Mouse (Mus musculus): ENCODE measurements around the gene Zyg11a. TPM values are rescaled to one million over a fixed set of nuclear protein-coding genes. Genes with fewer than 3 reads are reported as not detected.

The Zyg11a gene
- not detected for polyA plus RNA-seq (2017; shearing (Covaris generic))

DNA sequence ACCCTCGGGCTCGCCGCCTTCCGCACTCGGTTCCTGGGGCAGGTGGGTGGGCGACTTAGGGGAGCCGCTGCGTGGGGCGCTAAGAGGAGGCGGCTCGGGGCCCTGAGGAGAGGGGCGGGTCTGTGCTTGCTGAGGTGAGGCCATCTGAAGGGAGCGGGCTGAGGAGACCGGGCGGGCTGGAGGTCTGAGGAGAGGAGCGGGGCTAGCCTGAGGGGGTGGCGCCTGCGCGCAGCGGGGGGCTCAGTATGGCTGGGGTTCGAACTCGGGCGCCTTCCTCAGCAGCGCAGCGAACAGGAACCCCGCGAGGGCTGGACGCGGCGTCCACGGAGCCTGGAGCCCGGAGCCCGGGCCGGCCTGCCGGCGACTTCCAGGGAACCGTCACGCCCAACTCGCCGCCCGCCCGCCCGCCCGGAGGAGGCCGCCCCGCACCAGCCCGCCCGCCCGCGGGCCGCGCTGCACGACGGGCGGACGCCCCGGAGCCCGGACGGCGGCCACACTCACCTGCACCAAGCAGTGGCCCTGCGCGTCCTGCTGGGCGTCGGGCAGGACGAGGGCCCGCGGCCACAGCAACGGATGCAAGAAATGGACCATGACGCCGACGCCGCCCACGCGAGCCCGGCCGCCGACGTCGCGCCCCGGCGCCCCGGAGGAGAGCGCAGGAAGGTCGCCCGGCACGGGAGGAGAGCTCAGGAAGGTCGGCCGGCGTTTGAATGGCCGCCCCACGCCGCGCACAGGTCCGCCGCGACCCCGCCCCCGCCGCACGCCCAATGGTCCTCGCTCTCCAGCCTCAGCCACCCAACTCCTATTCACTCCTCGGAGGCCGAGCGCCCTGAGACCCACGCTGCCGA is at the start of gene Zyg11a:
TSS of gene Zyg11a (minus strand) at position 717 of the 848 bp plus-strand sequence.

DNA sequence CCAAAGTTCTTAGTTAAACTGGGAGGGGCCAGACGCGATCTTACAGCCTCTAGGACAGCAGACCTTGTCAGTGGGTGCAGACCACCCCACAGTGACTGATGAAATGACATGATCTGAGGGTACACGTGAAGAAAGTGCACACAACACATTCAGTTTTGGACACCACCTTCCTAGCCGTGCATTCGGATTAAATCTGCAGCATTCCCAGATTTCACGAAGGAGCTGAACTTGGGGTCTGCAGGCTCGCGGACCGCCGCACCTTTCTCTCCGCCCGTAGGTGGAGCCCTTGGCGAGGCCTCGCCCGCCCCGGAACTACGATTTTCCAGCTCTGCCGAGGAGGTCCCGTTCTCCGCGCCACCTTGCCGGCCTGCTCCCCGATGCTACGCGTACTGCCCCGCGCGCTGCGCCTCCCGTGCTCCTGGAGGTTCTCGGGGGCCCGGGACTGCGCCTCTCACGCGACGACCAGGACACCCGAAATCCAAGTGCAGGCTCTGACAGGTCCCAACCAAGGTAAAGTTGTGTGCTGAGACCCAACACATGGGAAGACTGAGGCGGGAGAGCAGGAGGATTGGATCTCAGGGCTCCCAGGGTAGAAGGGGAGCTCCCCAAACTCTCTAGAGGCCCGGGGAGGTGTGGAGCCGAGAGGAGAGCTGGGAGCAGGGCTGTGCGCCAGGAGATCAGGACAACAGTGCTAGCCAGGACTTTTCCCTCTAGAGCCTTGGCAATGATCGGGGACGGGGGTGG is 52.5 kb downstream of the Zyg11a start, which contains the start of gene Echdc2:
TSS of gene Echdc2 (plus strand) at position 286 of the 744 bp plus-strand sequence.

DNA sequence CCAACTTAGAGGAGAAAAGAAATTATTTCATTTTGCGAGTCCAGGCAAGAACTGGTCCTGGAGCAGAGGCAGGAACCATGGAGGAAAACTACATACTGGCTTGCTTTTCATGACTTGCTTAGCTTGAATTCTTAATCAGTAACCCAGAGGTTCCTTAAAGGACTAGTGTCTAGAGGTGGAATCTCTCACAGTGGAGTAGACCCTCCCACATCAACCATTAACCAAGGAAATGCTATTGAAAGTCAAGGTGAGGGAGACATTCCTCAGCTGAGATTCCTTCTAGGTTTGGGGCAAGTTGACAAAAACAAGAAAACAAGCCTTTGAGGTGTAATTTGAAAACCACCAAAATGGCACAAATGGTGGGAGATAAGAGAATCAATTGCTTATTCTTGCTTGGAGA is 73.0 kb downstream of the Zyg11a start, which contains the start of gene Scp2:
TSS of gene Scp2 (minus strand) at position 119 of the 400 bp plus-strand sequence.

Other genes with a start within 250 kb of the Zyg11a start
- gene Slc1a7, start 249.7 kb downstream of the Zyg11a start, polyA plus RNA-seq (2017; shearing (Covaris generic)), result not detected
- not detected for gene Podn, start 121.6 kb downstream of the Zyg11a start, polyA plus RNA-seq (2017; shearing (Covaris generic))
- gene Scp2, start 73.0 kb downstream of the Zyg11a start, polyA plus RNA-seq (2017; shearing (Covaris generic)), result 326 TPM
- gene Echdc2, start 52.6 kb downstream of the Zyg11a start, polyA plus RNA-seq (2017; shearing (Covaris generic)), result 4.5 TPM
- 23.0 TPM for gene Zyg11b, start 83.0 kb upstream of the Zyg11a start, polyA plus RNA-seq (2017; shearing (Covaris generic))
- gene Coa7, start 110.1 kb upstream of the Zyg11a start, polyA plus RNA-seq (2017; shearing (Covaris generic)), result 18.8 TPM
- gene Shisal2a, start 165.3 kb upstream of the Zyg11a start, polyA plus RNA-seq (2017; shearing (Covaris generic)), result not detected
- gene Gpx7, start 188.9 kb upstream of the Zyg11a start, polyA plus RNA-seq (2017; shearing (Covaris generic)), result 4.3 TPM
- 37.0 TPM for gene Tut4, start 241.4 kb upstream of the Zyg11a start, polyA plus RNA-seq (2017; shearing (Covaris generic))